Mouse (Mus musculus) MEL (cell line): ENCODE results near the gene Nr5a2. TPM values are rescaled to one million over a fixed set of nuclear protein-coding genes. Genes with fewer than 3 reads are reported as not detected.

Experiments
- DNase-seq: peaks from one replicate; pipeline ENCODE4 v3.0.0; 2011; ENCODE audit warnings: low read depth, low spot score
- H3K27ac ChIP-seq: 2 replicates; pipeline ENCODE4 v1.5.1; 2012; ENCODE audit warnings: low read depth, mild to moderate bottlenecking, control low read depth, low read length, moderate library complexity; ENCODE audit not compliant: control insufficient read depth
- H3K27me3 ChIP-seq, 2 experiments: fragments of 150-350 bp in 1 of 2; sonication (generic) in 1 of 2; 2 replicates each; pipeline ENCODE4 v1.6.1; 2012; ENCODE audit warnings: low read length in 2 of 2, mild to moderate bottlenecking in 2 of 2, improper control_type of control experiment in 1 of 2, moderate library complexity in 1 of 2; ENCODE audit not compliant: insufficient read depth in 2 of 2, control insufficient read depth in 1 of 2
- H3K36me3 ChIP-seq, 2 experiments: 2 replicates each; pipeline ENCODE4 v1.6.1; 2012 to 2014; ENCODE audit warnings: low read length in 2 of 2, improper control_type of control experiment in 1 of 2, inconsistent platforms in 1 of 2, mild to moderate bottlenecking in 1 of 2; ENCODE audit not compliant: insufficient read depth in 2 of 2, control insufficient read depth in 1 of 2
- H3K4me1 ChIP-seq, 2 experiments: fragments of 150-350 bp in 1 of 2; sonication (generic) in 1 of 2; 2 replicates each; pipeline ENCODE4 v1.6.1; 2012; ENCODE audit warnings: low read length in 2 of 2, improper control_type of control experiment in 1 of 2, mild to moderate bottlenecking in 1 of 2; ENCODE audit not compliant: insufficient read depth in 2 of 2, control insufficient read depth in 1 of 2
- H3K4me3 ChIP-seq, 2 experiments: fragments of 150-350 bp in 1 of 2; sonication (generic) in 1 of 2; 2 replicates each; pipeline ENCODE4 v1.5.1; 2012; ENCODE audit warnings: low read depth in 2 of 2, low read length in 2 of 2, mild to moderate bottlenecking in 2 of 2, moderate library complexity in 2 of 2, control low read depth in 1 of 2, improper control_type of control experiment in 1 of 2; ENCODE audit not compliant: control insufficient read depth in 1 of 2, insufficient read depth in 1 of 2
- H3K79me2 ChIP-seq: 2 replicates; pipeline ENCODE4 v1.6.1; 2012; ENCODE audit warnings: mild to moderate bottlenecking, low read length, moderate library complexity; ENCODE audit not compliant: control insufficient read depth, poor library complexity, insufficient read depth
- H3K9ac ChIP-seq: 2 replicates; pipeline ENCODE4 v1.6.1; 2012; ENCODE audit warnings: low read depth, mild to moderate bottlenecking, control low read depth, low read length, moderate library complexity; ENCODE audit not compliant: control insufficient read depth, poor library complexity, severe bottlenecking
- H3K9me3 ChIP-seq: fragments of 150-350 bp; sonication (generic); replicated peaks from 2 replicates; pipeline ENCODE4 v1.6.1; 2012; ENCODE audit warnings: mild to moderate bottlenecking, low read length, improper control_type of control experiment, moderate library complexity; ENCODE audit not compliant: insufficient read depth
- BHLHE40 ChIP-seq: IDR thresholded peaks from 2 replicates; pipeline ENCODE4 v1.6.1; 2012; ENCODE audit warnings: low read depth, mild to moderate bottlenecking, inconsistent platforms, low read length, improper control_type of control experiment, borderline replicate concordance
- CHD2 ChIP-seq: IDR thresholded peaks from 2 replicates; pipeline ENCODE4 v1.6.1; 2011; ENCODE audit warnings: low read length, improper control_type of control experiment
- EP300 ChIP-seq, 2 experiments: IDR thresholded peaks; 2 replicates each; pipeline ENCODE4 v1.6.1; 2011; ENCODE audit warnings: improper control_type of control experiment in 2 of 2, low read length in 2 of 2, low read depth in 1 of 2, mild to moderate bottlenecking in 1 of 2
- ETS1 ChIP-seq: IDR thresholded peaks from 2 replicates; pipeline ENCODE4 v1.6.1; 2012; ENCODE audit warnings: low read depth, mild to moderate bottlenecking, inconsistent platforms, low read length, improper control_type of control experiment, moderate library complexity
- GABPA ChIP-seq: IDR thresholded peaks from 2 replicates; pipeline ENCODE4 v1.6.1; 2012; ENCODE audit warnings: low read depth, mild to moderate bottlenecking, inconsistent platforms, low read length, improper control_type of control experiment, moderate library complexity
- HCFC1 ChIP-seq: IDR thresholded peaks from 2 replicates; pipeline ENCODE4 v1.6.1; 2012; ENCODE audit warnings: low read depth, mild to moderate bottlenecking, inconsistent platforms, low read length, improper control_type of control experiment, moderate library complexity
- MAFK ChIP-seq: IDR thresholded peaks from 2 replicates; pipeline ENCODE4 v1.6.1; 2011; ENCODE audit warnings: low read depth, mild to moderate bottlenecking, low read length, improper control_type of control experiment, borderline replicate concordance
- MEF2A ChIP-seq: IDR thresholded peaks from 2 replicates; pipeline ENCODE4 v1.6.1; 2014; ENCODE audit warnings: low read depth, mild to moderate bottlenecking, inconsistent platforms, low read length, improper control_type of control experiment; ENCODE audit not compliant: poor library complexity, insufficient replicate concordance, severe bottlenecking; ENCODE audit errors: extremely low read depth
- MXI1 ChIP-seq: IDR thresholded peaks from 2 replicates; pipeline ENCODE4 v1.6.1; 2011; ENCODE audit warnings: mild to moderate bottlenecking, low read depth, low read length, improper control_type of control experiment
- MYB ChIP-seq: IDR thresholded peaks from 2 replicates; pipeline ENCODE4 v1.6.1; 2011; ENCODE audit warnings: mild to moderate bottlenecking, low read depth, low read length, improper control_type of control experiment
- NELFE ChIP-seq: IDR thresholded peaks from 2 replicates; pipeline ENCODE4 v1.6.1; 2011; ENCODE audit warnings: low read depth, low read length, improper control_type of control experiment
- NRF1 ChIP-seq: IDR thresholded peaks from 2 replicates; pipeline ENCODE4 v1.6.1; 2014; ENCODE audit warnings: low read depth, mild to moderate bottlenecking, inconsistent platforms, low read length, improper control_type of control experiment, moderate library complexity; ENCODE audit not compliant: poor library complexity, insufficient read depth, severe bottlenecking
- RAD21 ChIP-seq: IDR thresholded peaks from 2 replicates; pipeline ENCODE4 v1.6.1; 2011; ENCODE audit warnings: mild to moderate bottlenecking, low read depth, low read length, improper control_type of control experiment
- SMC3 ChIP-seq: IDR thresholded peaks from 2 replicates; pipeline ENCODE4 v1.6.1; 2011; ENCODE audit warnings: low read depth, low read length, improper control_type of control experiment
- TAL1 ChIP-seq: IDR thresholded peaks from 2 replicates; pipeline ENCODE4 v1.6.1; 2012; ENCODE audit warnings: mild to moderate bottlenecking, inconsistent platforms, low read length, moderate library complexity, mixed read lengths
- TBP ChIP-seq: IDR thresholded peaks from 2 replicates; pipeline ENCODE4 v1.8.0; 2011; ENCODE audit warnings: low read depth, low read length, improper control_type of control experiment
- TCF12 ChIP-seq: IDR thresholded peaks from 2 replicates; pipeline ENCODE4 v1.6.1; 2014; ENCODE audit warnings: low read depth, mild to moderate bottlenecking, inconsistent platforms, low read length, improper control_type of control experiment, moderate library complexity
- USF2 ChIP-seq, 2 experiments: IDR thresholded peaks; 2 replicates each; pipeline ENCODE4 v1.6.1; 2011 to 2012; ENCODE audit warnings: improper control_type of control experiment in 2 of 2, low read length in 2 of 2, borderline replicate concordance in 1 of 2, inconsistent platforms in 1 of 2, low read depth in 1 of 2, mild to moderate bottlenecking in 1 of 2; ENCODE audit not compliant: insufficient read depth in 1 of 2
- ZC3H11A ChIP-seq: IDR thresholded peaks from 2 replicates; pipeline ENCODE4 v1.6.1; 2012; ENCODE audit warnings: low read depth, mild to moderate bottlenecking, inconsistent platforms, low read length, improper control_type of control experiment
- polyA plus RNA-seq, 2 experiments: library from polyadenylated mRNA; stranded (reverse) in 1 of 2; unstranded in 1 of 2; fragments of >175 nt in 1 of 2; fragments of >200 nt in 1 of 2; gene quantifications; 2 replicates each; pipeline versions ENCODE4 v1.2.1 to v1.2.4; 2012; ENCODE audit warnings: low replicate concordance in 2 of 2, low read depth in 1 of 2; ENCODE audit not compliant: insufficient read length in 2 of 2, insufficient read depth in 1 of 2, missing spikeins in 1 of 2
- total RNA-seq: library from RNA; depleted of rRNA; stranded (reverse); fragments of 300-350 nt; gene quantifications from 2 replicates; pipeline ENCODE4 v1.2.3, GENCODE M21; 2012

Nr5a2 gene
- total and polyA plus RNA-seq, 3 experiments = 0.03 to 0.39 TPM; not detected in 1

GRCm38 (mm10) chr1:136895877-136896276 is 64.4 kb downstream of the Nr5a2 start:
- no peak overlapping the region for H3K9ac ChIP-seq
- no peak for TF ChIP-seq ETS1
- TF ChIP-seq TCF12 = no peak
- TF ChIP-seq TAL1 = no peak
- no peak for TF ChIP-seq MXI1
- TF ChIP-seq HCFC1 = no peak
- TF ChIP-seq ZC3H11A = no peak
- no peak for TF ChIP-seq EP300 (IDR thresholded peaks at IDR 0.05; ENCODE audit: low read depth in 1 of 2, low read length in 2 of 2)
- no peak for TF ChIP-seq MEF2A
- no peak for TF ChIP-seq USF2 (IDR thresholded peaks at IDR 0.05; ENCODE audit: borderline replicate concordance in 1 of 2, insufficient read depth in 1 of 2, low read depth in 1 of 2, low read length in 2 of 2)
- no peaks in the 10 kb centered on the region for H3K79me2 ChIP-seq
- no peak overlapping the region for H3K27ac ChIP-seq
- no peaks in the 10 kb centered on the region for H3K4me1 ChIP-seq
- no peak overlapping the region for H3K4me3 ChIP-seq
- H3K27me3 ChIP-seq = no peaks in the 10 kb centered on the region
- DNase-seq = no peak
- H3K36me3 ChIP-seq = no peaks in the 10 kb centered on the region
- H3K9me3 ChIP-seq = no peaks in the 10 kb centered on the region

GRCm38 (mm10) chr1:136894753-136895152 is 65.5 kb downstream of the Nr5a2 start:
- H3K36me3 ChIP-seq = no peaks in the 10 kb centered on the region
- H3K27ac ChIP-seq = no peak overlapping the region
- DNase-seq = no peak
- H3K79me2 ChIP-seq = no peaks in the 10 kb centered on the region
- H3K4me3 ChIP-seq = no peak overlapping the region
- H3K9me3 ChIP-seq = no peaks in the 10 kb centered on the region
- H3K9ac ChIP-seq = no peak overlapping the region
- no peaks in the 10 kb centered on the region for H3K4me1 ChIP-seq
- H3K27me3 ChIP-seq = no peaks in the 10 kb centered on the region
- no peak for TF ChIP-seq NRF1
- no peak for TF ChIP-seq MYB
- no peak for TF ChIP-seq RAD21
- TF ChIP-seq NELFE = no peak
- TF ChIP-seq CHD2 = no peak
- TF ChIP-seq MEF2A = no peak
- TF ChIP-seq BHLHE40 = no peak
- no peak for TF ChIP-seq TBP
- no peak for TF ChIP-seq GABPA
- TF ChIP-seq SMC3 = no peak
- no peak for TF ChIP-seq MAFK
- no peak for TF ChIP-seq USF2 (IDR thresholded peaks at IDR 0.05; ENCODE audit: borderline replicate concordance in 1 of 2, insufficient read depth in 1 of 2, low read depth in 1 of 2, low read length in 2 of 2)
